Mouse (Mus musculus) C2C12 (cell line): ENCODE measurements around the gene F7.

Experiments
- CTCF ChIP-seq: IDR thresholded peaks from one replicate; pipeline ENCODE4 v1.5.1; 2011; ENCODE audit not compliant: control insufficient read depth, insufficient read depth, insufficient read length
- USF1 ChIP-seq: IDR thresholded peaks from one replicate; pipeline ENCODE4 v1.6.1; 2011; ENCODE audit warnings: low read depth, mild to moderate bottlenecking, control low read depth, moderate library complexity

- TF ChIP-seq CTCF (no peak), USF1 (no peak)
These were observed 10.5 kb downstream of the F7 start for GRCm38 (mm10) chr8:13036346-13036812.
